Mouse (Mus musculus) embryonic facial prominence, embryonic 14.5 days (tissue): ENCODE measurements around the gene Rrn3. TPM values are rescaled to one million over a fixed set of nuclear protein-coding genes. Genes with fewer than 3 reads are reported as not detected.
"Not testable (repeated sequence)": the region's sequence is repeated elsewhere in the genome, so short reads cannot be mapped to it uniquely, and the experiment has no call there.

Experiments used
- ATAC-seq: fragments of 200-750 bp; cut with Nextera tagmentation; 2 replicates; pipeline ENCODE4 v1.8.0; 2017; ENCODE audit warnings: low read depth, moderate number of reproducible peaks, moderate TSS enrichment
- DNase-seq: peaks from one replicate; pipeline ENCODE4 v3.0.0-alpha.2; 2015; ENCODE audit warnings: low spot score
- H3K27ac ChIP-seq: fragments of 300-500 bp; sonication (generic); replicated peaks from 2 replicates; pipeline ENCODE4 v1.5.1; 2014; ENCODE audit warnings: low read depth, mild to moderate bottlenecking, low read length, moderate library complexity
- H3K27me3 ChIP-seq: fragments of 300-500 bp; sonication (generic); replicated peaks from 2 replicates; pipeline ENCODE4 v1.6.1; 2014; ENCODE audit warnings: low read length; ENCODE audit not compliant: control insufficient read depth, insufficient read depth
- H3K36me3 ChIP-seq: fragments of 300-500 bp; sonication (generic); 2 replicates; pipeline ENCODE4 v1.6.1; 2014; ENCODE audit warnings: low read length, mixed read lengths; ENCODE audit not compliant: control insufficient read depth, insufficient read depth
- H3K4me1 ChIP-seq: fragments of 300-500 bp; sonication (generic); 2 replicates; pipeline ENCODE4 v1.6.1; 2014; ENCODE audit warnings: antibody characterized with exemption, low read length; ENCODE audit not compliant: control insufficient read depth, insufficient read depth
- H3K4me2 ChIP-seq: fragments of 300-500 bp; sonication (generic); 2 replicates; pipeline ENCODE4 v1.6.1; 2014; ENCODE audit warnings: low read depth, mild to moderate bottlenecking, low read length, moderate library complexity, mixed read lengths
- H3K4me3 ChIP-seq: fragments of 300-500 bp; sonication (generic); 2 replicates; pipeline ENCODE4 v1.5.1; 2014; ENCODE audit warnings: low read depth, mild to moderate bottlenecking, low read length
- H3K9ac ChIP-seq: fragments of 300-500 bp; sonication (generic); 2 replicates; pipeline ENCODE4 v1.6.1; 2014; ENCODE audit warnings: low read depth, mild to moderate bottlenecking, low read length, moderate library complexity, mixed read lengths
- H3K9me3 ChIP-seq: fragments of 300-500 bp; sonication (generic); 2 replicates; pipeline ENCODE4 v1.6.1; 2016; ENCODE audit warnings: low read length; ENCODE audit not compliant: control insufficient read depth
- WGBS: fragments of 180-500 bp; shearing (Covaris S2); extraction: QIAGEN DNeasy Blood & Tissue Kit; methylation state at CpG from one replicate; pipeline ENCODE4 v1.1.7; 2014; 5-methylcytosine and 5-hydroxymethylcytosine counted together
- polyA plus RNA-seq: library from polyadenylated mRNA; unstranded; fragments of >200 nt; fragmentation: Nextera tagmentation; extraction: Ambion mirVana; gene quantifications from 2 replicates; pipeline ENCODE4 v1.2.1, GENCODE M21; 2014

Gene Rrn3
- polyA plus RNA-seq, 1 experiment from 2014 or later: 43.3 TPM

DNA sequence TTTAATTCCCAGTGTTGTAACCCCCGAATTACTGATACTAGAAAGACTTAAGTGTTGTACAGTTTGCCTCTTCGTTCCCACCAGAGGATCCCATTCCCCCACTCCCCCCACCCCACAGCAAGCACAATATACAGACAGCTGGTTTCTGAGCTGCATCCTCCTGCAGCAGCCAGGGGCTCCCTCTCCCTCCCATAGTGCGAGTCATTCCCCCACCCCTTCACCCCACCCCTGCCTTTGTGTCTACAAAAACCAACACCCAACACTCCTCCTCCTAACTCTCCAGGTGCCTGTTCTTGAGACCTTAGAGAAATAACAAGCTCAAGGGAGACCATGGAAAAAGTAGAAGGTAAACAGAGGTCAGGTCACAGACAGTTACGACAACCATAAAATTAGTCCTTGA is 8.9 kb upstream of the Rrn3 start:
- H3K27ac ChIP-seq, H3K9me3 ChIP-seq, H3K27me3 ChIP-seq, H3K4me2 ChIP-seq, DNase-seq, H3K9ac ChIP-seq, H3K36me3 ChIP-seq, ATAC-seq, H3K4me1 ChIP-seq, H3K4me3 ChIP-seq: not testable (repeated sequence)
- 73% methylated on average over 4 of the region's 4 CpGs for WGBS

- not testable (repeated sequence) for H3K4me2 ChIP-seq
Measured at GRCm38 (mm10) chr16:13772051-13772450, 8.5 kb upstream of the Rrn3 start.

GRCm38 (mm10) chr16:13774011-13774410 is 6.5 kb upstream of the Rrn3 start:
- not testable (repeated sequence) for H3K4me1 ChIP-seq, H3K36me3 ChIP-seq, H3K27me3 ChIP-seq, H3K9me3 ChIP-seq, H3K27ac ChIP-seq, H3K9ac ChIP-seq, ATAC-seq, H3K4me3 ChIP-seq, H3K4me2 ChIP-seq, DNase-seq
- 92% methylated on average over 2 of the region's 2 CpGs for WGBS

More at GRCm38 (mm10) chr16:13772051-13772450, 8.5 kb upstream of the Rrn3 start:
- H3K36me3 ChIP-seq, DNase-seq, H3K4me1 ChIP-seq, H3K4me3 ChIP-seq, ATAC-seq, H3K9ac ChIP-seq, H3K27me3 ChIP-seq, H3K9me3 ChIP-seq, H3K27ac ChIP-seq: not testable (repeated sequence)
- 82% methylated on average over 5 of the region's 5 CpGs for WGBS

- WGBS: 89% methylated on average over 3 of the region's 3 CpGs
- H3K36me3 ChIP-seq, H3K27me3 ChIP-seq, H3K4me1 ChIP-seq, H3K4me2 ChIP-seq, H3K27ac ChIP-seq, DNase-seq, ATAC-seq, H3K4me3 ChIP-seq, H3K9ac ChIP-seq: not testable (repeated sequence)
- peaks cover 11% of the 10 kb centered on the region; the same call in 1 of the 2 replicates for H3K9me3 ChIP-seq
Measured at GRCm38 (mm10) chr16:13774651-13775050, 5.9 kb upstream of the Rrn3 start.

DNA sequence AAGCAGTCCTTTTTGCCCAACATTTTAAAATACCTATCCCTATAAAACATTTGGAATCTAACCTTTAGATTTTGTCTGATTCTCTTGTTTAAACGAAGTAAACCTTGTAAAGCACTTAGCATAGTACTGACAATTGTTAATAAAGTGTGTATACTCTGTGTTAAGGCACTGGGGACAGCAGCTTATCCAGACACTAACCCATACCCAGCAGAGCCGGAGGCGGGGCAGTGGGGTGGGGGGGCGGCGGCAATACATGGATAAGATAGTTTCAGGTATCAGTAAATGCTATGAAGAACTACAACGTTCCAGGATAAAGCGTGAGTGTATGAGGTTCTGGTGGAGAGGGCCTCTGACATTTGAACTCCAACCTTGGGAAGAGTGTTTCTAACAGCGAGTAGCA is 708 bp downstream of the Rrn3 start:
- Histone ChIP-seq H3K4me2 (peak overlapping the region; percentile 82), H3K27me3 (no peaks in the 10 kb centered on the region), H3K27ac (peak overlapping the region; percentile 87; the same call in 1 of the 2 replicates), H3K9me3 (peaks cover 11% of the 10 kb centered on the region; the same call in 1 of the 2 replicates), H3K4me1 (peaks cover 14% of the 10 kb centered on the region), H3K9ac (peak overlapping the region; percentile 89), H3K36me3 (peaks cover 27% of the 10 kb centered on the region), H3K4me3 (peak overlapping the region; percentile 85)
- no peak for DNase-seq
- WGBS: 26% methylated on average over 8 of the region's 8 CpGs
- no peak for ATAC-seq

- H3K4me3 ChIP-seq: no peak overlapping the region
- 80% methylated on average over 3 of the region's 3 CpGs for WGBS
- no peak overlapping the region for H3K9ac ChIP-seq
- H3K27me3 ChIP-seq: no peaks in the 10 kb centered on the region
- no peak for ATAC-seq
- H3K27ac ChIP-seq: no peak overlapping the region
- H3K9me3 ChIP-seq: no peaks in the 10 kb centered on the region
- no peak for DNase-seq
- H3K4me1 ChIP-seq: peaks cover 9% of the 10 kb centered on the region
- H3K36me3 ChIP-seq: peaks cover 73% of the 10 kb centered on the region
- no peak overlapping the region for H3K4me2 ChIP-seq
Measured at GRCm38 (mm10) chr16:13785932-13786331, 5.4 kb downstream of the Rrn3 start.

DNA sequence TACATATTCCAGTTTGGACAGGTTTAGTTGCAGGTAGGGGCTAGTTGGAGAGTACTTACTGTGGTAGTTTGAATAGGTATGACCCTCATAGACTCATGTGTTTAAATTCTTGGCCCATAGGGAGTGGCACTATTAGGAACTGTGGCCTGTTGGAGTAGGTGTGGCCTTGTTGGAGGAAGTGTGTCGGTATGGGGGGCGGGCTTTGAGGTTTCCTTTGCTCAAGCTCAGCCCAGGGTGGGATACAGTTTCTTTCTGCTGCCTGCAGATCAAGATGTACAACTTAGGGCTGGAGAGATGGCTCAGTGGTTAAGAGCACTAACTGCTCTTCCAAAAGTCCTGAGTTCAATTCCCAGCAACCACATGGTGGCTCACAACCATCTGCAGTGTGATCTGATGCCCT is 12.9 kb downstream of the Rrn3 start:
- not testable (repeated sequence) for H3K4me1 ChIP-seq, H3K4me2 ChIP-seq, H3K9ac ChIP-seq, H3K4me3 ChIP-seq, H3K9me3 ChIP-seq, DNase-seq, ATAC-seq, H3K27me3 ChIP-seq, H3K27ac ChIP-seq
- 91% methylated on average over 2 of the region's 2 CpGs for WGBS
- H3K36me3 ChIP-seq: peaks cover 94% of the 10 kb centered on the region

GRCm38 (mm10) chr16:13796746-13797175 is 16.3 kb downstream of the Rrn3 start:
- Histone ChIP-seq H3K9ac (no peak overlapping the region), H3K9me3 (no peaks in the 10 kb centered on the region), H3K4me1 (no peaks in the 10 kb centered on the region), H3K27ac (no peak overlapping the region), H3K27me3 (no peaks in the 10 kb centered on the region), H3K4me2 (no peak overlapping the region), H3K36me3 (peaks cover 92% of the 10 kb centered on the region), H3K4me3 (no peak overlapping the region)
- DNase-seq: no peak
- 89% methylated on average over 5 of the region's 5 CpGs for WGBS
- no peak for ATAC-seq

GRCm38 (mm10) chr16:13801231-13801630 is 20.7 kb downstream of the Rrn3 start:
- WGBS: 97% methylated on average over 4 of the region's 4 CpGs
- no peaks in the 10 kb centered on the region for H3K4me1 ChIP-seq
- H3K4me3 ChIP-seq: no peak overlapping the region
- ATAC-seq (no peak), DNase-seq (no peak)
- no peak overlapping the region for H3K9ac ChIP-seq
- no peak overlapping the region for H3K4me2 ChIP-seq
- no peaks in the 10 kb centered on the region for H3K9me3 ChIP-seq
- peaks cover 91% of the 10 kb centered on the region for H3K36me3 ChIP-seq
- no peak overlapping the region for H3K27ac ChIP-seq
- no peaks in the 10 kb centered on the region for H3K27me3 ChIP-seq
